Mouse (Mus musculus) embryonic fibroblast, embryonic 13.5 days (primary cell): Measurements from ENCODE around the gene Cstad.

Source experiments
- CTCF ChIP-seq: IDR thresholded peaks from 2 replicates; pipeline ENCODE4 v1.5.1; 2011; ENCODE audit warnings: mild to moderate bottlenecking, control low read depth, low read length, moderate library complexity, borderline replicate concordance; ENCODE audit not compliant: insufficient read depth
- POLR2A ChIP-seq: IDR thresholded peaks from 2 replicates; pipeline ENCODE4 v1.6.1; 2011; ENCODE audit warnings: low read depth, mild to moderate bottlenecking, control low read depth, low read length, moderate library complexity

DNA sequence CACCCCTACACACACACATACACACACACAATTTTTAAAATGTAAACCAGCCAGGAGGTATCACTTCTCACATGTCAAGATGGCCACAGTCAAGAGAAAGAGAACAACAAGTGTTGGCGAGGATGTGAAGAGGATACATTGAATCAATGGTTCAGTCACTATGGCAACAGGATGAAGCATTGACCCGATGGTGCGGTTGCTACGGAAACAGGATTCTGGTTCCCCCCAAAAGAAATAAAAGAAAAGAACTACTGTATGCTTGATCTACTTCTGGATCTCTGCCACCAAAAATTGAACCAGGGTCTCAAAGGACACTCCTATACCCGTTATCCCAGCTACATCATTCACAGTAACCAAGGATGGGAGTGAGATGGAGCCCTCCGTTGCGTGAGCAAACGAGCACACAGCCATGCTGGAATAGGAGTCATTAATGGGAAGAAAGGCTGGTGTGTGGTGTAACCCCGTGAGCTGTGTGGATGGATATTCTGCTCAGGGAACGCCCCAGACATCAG, 13.9 kb downstream of the Cstad start:
- TF ChIP-seq CTCF (no peak), POLR2A (no peak)
